Mouse (Mus musculus) left cerebral cortex, postnatal 10 days (tissue): ENCODE data around the gene Trip10. TPM values are rescaled to one million over a fixed set of nuclear protein-coding genes. Genes with fewer than 3 reads are reported as not detected.
A peak's percentile ranks its signal among the peaks of the same experiment; 100 is the strongest.

Experiments
- DNase-seq, 2 experiments: peaks; one replicate each; pipeline ENCODE4 v3.0.0; 2021 to 2022; ENCODE audit warnings: low spot score in 2 of 2, mixed read lengths in 1 of 2; ENCODE audit errors: extremely low spot score in 1 of 2
- intact Hi-C: fragments of 180-260 bp; cut with DNase I; formaldehyde crosslinking; loops from one replicate; pipeline ENCODE4 v1.15.1; 2025
- total RNA-seq, 2 experiments: library from RNA; stranded (reverse); gene quantifications; 2 replicates each; pipeline ENCODE4 v1.2.3; 2021

Trip10 gene
- total RNA-seq, 2 experiments from 2014 or later, result 4.6 to 6.7 TPM

DNA sequence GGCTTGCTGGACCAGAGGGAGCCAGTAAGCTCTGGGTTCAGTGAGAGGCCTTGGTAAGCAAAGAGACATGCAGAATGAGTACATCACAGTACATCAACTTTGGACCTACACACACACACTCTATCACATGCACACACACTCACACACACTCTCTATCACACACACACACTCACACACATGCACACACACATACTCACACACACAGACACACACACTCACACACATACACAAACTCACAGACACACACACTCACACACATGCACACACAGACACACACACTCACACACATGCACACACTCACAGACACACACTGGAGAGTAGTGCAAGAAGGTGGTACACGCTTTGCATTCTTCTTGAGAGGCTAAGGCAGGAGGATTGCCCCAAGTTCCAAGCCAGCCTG lies 17.1 kb upstream of the Trip10 start:
- no peak for DNase-seq
- intact Hi-C loops, result no loop called here

DNA sequence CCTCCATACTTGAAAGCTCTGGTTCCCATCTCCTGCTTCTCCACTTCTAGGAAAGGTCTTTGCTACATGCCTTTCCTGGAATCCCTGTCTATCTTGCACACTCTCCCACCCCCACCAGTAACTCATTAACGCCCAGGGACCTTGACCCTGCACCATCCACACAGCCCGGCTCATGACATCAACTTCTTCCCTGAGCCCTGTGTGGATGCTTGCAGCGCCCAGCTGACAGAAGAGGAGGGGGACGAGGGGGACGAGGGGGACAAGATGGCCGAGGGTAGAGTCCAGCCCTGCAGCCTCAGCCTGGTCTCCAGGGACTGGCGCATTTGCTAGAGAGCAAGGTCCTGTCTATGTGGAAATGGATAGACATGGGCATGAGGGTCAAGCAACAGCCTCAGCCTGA lies 16.2 kb upstream of the Trip10 start:
- intact Hi-C loops, result no loop called here
- DNase-seq, result no peak

DNA sequence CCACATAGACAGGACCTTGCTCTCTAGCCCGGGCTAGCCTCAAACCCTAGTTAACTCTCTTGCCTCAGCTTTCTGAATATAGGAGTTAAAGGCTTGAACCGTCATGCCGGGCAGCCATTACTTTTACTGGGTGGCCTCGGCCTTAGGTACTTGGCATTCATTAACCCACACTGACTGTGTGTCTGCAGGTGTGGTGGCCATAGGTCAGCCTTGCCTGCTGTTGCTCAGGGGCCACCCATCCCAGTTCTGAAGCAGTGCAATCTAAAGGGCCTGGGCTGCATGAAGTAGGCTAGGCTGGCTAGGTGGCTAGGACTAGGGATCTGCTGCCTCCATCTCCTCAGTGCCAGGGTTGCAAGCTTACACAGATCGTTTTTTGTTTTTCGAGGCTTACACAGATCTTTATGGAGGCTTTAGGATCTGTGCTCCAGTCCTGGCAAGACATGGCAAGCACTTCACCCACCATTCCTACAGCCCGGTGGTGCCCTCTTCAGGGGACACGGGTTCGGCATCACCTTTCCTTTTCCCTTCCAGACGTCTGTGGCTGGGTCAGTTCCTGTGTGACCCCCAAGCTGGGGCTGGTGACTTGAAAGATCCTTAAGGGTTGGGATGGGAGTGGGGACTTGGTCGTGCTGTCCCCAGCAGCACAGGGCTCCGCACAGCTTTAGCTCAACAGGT lies 14.9 kb upstream of the Trip10 start:
- intact Hi-C loops, result no loop called here

DNA sequence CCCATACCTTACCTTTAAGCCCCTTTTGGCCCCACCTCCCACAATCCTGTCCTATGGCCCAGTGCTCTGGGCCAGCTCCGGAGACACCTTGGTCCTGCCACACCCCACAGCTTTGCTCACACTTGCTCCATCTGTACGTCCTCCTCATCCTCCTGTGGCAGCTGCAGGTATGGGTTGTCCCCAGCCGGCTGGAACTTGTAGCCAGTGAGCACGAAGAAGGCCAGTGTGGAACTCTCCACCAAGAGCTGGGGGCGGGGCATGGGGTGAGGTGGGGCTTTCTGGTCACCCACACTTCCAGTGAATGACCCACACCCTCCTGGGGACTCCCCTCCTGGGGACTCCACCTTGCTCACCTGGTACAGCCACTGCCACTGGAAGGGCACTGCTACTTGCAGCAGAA lies 13.5 kb upstream of the Trip10 start:
- intact Hi-C loops, result no loop called here
- DNase-seq, result no peak

More for the DNA sequence above, 14.9 kb upstream of the Trip10 start:
- no peak for DNase-seq

DNA sequence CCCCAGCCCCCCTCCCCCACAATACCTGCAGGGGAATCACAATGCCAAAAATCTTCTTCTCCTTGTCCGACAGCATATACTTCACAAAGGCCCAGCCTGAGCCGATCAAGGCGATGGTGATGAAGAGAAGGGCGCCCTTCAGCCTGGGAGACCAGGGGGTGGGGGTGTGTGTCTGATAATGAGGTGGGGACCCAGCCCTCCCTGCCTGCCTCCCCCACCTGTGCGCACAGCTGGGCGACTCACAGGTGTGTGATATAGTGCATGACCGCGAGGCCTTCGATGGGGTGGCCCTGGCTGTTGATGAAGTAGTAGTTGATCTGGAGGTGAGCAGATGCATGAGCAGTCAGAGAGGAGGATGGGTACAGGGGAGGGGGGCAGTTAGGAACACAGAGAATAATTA lies 12.1 kb upstream of the Trip10 start:
- DNase-seq, result no peak
- intact Hi-C loops, result no loop called here

DNA sequence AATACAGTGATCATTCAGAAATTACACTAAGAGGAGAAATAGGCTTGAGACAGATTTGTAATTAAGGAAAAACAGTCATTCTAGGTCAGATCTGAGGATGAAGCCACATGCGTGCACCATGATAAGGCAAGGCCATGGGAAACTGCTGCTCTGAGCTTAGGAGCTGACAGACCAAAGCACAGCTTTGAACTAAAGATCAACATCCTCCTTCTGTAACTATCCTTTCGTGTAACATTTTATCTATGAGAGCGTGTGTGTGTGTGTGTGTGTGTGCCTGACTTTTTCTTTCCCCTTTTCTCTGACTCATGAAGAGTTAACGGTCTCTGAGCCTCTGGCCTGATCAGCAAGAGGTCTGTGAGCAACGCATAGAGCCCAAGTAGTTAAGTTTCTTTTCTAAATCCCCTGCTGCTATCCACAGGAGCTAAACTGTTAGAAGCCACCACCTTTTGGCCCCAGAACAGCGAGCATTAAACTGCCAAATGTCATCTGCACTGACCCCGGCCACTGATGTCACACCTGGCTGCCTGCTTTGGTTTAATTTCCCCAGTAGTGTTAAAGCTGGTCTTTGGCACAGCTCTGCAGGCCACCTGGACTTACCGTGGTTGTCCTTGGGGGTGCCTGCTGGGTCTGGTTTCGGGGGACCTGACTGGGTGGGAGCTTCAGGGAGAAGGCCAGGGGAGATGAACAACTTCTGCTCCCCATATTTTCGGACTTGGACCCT lies 5.4 kb upstream of the Trip10 start:
- intact Hi-C loops, result no loop called here
- peak in 1 of 2 experiments; percentile 15 for DNase-seq

DNA sequence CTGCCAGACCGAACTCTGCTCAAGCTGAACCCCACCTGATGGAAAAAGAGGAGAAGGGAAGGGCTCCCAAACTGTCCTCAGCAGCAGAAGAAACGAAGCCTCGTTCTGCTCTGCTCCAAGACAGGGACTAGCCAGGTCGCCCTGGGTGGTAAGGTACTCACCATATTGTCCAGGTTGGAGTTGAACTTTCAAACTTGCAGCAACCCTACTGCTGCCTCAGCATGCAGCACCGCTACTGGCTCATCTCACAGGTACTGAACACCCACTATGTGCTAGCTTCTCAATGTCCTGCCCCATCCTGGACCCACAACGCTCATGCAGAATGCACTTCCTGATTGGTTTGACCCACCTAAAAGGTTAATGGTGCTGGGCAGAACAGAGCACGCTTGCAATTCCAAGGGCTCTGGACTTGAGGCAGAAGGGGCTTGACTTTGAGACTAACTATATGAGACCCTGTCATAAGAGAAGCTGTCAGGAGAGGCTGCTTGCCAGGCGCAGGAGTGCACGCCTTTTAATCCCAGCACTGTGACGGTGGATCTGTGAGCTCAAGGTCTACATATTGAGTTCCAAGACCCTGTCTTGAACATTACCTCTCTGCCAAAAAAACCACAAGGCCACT lies 3.8 kb upstream of the Trip10 start:
- intact Hi-C loops, result no loop called here
- DNase-seq, result peak in 1 of 2 experiments; percentile 13

DNA sequence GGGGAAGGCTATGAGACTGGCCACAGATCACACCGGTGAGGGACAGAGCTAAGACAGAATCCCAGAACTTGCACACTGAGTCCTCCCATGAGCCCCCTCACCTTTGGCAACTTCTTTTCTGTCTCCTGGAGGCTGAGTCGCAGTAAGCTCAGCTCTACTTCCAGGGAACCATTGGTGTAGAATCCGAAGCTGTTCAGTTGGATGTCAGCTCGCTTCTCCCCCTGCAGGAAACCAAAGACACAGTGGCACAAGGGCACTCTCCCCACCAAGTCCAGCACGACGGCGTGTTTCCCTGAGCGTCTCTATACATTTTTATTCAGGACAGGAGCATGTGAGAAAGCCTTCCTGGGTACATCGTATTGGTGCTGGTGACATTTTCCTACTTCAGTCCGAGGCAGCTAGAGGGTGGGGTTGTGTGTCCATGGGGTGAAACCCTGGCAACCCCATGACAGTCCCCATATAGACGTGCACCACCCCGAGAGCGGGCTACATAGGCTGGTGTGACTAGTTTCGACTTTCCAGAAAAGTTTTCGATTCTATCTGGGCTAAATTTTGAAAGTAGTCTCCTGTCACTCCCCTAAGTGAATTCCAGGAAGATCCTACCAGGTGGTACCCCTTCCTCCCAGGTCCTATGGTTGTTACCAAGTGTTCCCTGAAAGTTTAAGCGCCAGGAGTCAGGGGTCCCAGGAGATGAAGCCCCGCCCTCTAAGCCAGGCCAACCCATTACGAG lies 2.4 kb upstream of the Trip10 start:
- peak in 1 of 2 experiments; percentile 19 for DNase-seq
- intact Hi-C loops, result no loop called here

DNA sequence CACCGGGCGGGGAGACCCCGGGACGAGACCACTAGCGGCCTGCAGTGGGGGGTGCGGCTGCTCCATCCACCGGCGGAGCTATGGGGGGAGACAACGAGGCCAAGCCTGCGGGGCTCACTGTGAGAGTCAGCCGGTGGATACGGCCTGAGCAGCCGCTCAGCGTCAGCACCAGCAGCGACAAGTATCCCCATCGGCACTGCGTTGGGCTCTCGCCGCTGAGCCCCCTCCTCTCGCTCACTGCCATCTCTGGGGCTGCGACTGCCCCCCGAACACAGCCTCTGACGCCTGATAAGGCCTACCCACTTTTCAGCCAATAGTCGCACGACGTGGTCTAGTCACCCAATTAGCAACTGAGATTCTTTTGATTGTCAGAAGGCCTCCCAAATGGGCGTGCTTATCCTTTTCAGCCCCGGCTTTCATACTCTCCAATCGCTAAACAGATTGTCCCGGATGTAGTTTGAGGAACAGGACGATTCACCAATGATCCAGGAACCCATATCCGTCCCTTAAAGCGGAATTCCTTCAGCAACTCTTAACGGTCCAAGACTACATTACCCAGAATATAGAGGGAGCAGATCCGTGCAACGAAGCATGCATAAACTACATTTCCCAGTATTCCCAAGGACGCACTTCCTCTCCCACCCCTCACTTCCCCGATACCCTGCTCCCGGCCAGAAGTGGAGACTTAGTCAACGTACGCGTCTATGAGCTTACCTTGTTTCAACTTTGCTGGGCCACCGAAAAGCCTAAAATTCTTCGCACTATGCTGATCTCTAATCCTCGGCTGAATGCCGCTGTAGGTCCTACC lies 1.7 kb upstream of the Trip10 start:
- peak; percentile 93 to 99 for DNase-seq
- intact Hi-C loops, result no loop called here

DNA sequence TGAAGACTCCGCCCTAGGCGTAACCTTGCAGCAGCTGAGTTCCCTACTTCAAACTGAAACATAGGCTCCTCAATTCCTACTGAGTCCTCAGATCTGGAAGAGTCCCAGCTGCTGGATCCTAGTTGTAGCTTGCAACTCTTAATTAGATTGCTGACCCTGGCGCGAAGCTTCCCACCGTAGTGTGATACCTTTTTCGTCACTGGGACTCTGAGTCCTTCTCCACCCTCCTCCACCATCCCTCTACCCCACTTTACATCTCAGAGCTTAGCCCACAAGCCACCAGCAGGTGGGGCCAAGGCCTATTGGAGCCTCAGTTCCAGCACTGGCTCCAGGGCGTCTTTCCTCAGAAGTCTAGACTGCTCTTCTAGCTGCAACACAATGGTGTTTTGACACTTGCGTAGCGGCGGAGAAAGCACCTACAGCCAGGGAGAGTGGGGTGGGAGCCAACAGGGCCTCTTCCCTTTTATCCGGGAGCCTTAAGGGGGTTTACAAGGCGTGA lies 1.0 kb upstream of the Trip10 start, which contains the start of gene Gpr108:
Gpr108 (minus strand) TSS at position 246 of the 499 bp plus-strand sequence.
- DNase-seq, result peak; percentile 82 to 91
- intact Hi-C loops, result no loop called here

DNA sequence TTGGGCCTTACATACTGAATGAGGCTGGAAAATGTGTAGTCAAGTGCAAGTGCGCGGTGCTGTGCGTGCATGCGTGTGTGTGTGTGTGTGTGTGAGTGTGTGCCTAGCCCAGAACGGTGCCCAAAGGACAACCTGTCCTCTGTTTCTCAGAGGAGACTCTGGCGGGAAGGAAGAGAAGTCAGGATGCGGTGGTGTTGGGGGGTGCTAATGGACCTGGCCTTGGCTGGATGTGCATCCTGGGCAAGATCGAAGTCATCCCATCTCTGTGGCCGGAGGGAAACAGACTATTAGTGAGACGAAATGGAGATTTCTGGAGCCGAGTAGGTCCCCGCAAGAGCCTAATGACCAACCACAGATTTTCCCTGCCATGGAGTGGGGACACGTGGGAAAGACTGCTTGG lies 484 bp upstream of the Trip10 start:
- intact Hi-C loops, result loop anchor here (1.0 kb wide), 1 partner anchor 87 kb away; no protein-coding TSS in a partner anchor
- no peak for DNase-seq

DNA sequence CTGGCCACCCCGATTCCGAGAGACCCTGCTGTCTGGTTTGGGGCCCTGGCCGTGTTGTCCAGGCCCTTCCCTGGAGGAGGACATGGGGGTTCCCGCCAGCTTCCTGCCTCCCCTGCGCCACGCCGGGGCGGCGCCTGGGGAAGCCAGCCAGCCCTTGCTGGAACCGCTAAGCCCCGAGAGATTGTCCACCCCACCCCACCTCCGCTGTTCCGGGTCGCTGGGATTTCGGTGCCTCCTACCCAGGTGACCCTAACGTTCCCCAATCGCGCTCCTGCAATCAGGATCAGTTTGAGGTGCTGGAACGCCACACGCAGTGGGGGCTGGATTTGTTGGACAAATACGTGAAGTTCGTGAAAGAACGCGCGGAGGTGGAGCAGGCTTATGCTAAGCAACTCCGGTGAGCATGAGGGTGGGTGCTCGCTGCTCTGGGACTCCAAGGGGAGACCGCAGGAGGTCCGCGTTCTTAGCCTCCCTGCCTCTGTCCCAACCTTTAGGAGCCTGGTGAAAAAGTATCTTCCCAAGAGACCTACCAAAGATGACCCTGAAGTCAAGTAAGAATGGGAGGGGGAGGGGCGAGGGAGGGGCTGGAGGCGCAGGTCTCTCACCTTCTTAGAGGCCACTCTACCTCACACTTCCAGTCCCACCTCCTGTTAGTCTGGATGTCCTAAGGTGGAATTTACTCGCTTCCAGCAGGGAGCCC lies 1.4 kb downstream of the Trip10 start:
- intact Hi-C loops, result no loop called here
- DNase-seq, result peak in 1 of 2 experiments; percentile 57

DNA sequence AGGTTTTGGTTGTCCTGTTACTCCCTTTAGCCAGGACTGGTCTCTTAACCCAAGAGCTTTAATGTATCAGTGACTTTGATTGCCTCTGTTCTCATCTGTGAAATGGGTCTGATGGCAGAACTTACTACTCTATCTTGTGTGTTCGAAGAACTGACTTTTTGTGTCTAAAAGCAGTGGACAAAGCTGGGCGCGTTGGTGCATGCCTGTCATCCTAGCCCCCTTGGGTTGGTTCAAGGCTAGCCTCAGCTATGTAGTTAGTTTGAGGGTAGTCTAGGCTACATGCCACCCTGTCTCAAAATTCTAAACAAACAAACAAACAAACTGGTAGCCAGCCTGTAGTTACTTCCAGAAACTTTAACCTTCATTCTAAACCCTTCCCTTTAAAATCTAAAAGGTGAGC lies 2.2 kb downstream of the Trip10 start:
- DNase-seq, result peak in 1 of 2 experiments; percentile 8
- intact Hi-C loops, result no loop called here

DNA sequence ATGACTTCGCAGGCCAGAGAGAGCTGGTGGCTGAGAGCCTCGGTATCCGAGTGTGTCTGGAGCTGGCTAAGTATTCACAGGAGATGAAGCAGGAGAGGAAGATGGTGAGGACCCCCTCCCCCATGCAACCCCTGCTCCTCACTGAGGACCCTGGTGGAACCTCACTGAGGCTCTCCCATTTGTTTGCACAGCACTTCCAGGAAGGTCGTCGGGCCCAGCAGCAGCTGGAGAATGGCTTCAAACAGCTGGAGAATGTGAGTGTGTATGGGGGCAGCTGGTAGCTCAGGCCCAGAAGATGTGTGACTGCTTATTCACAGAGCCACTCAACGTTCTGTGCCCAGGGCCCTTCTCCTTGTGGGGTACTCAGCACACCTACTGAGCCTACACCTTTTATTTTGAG lies 4.1 kb downstream of the Trip10 start:
- DNase-seq, result no peak
- intact Hi-C loops, result no loop called here

DNA sequence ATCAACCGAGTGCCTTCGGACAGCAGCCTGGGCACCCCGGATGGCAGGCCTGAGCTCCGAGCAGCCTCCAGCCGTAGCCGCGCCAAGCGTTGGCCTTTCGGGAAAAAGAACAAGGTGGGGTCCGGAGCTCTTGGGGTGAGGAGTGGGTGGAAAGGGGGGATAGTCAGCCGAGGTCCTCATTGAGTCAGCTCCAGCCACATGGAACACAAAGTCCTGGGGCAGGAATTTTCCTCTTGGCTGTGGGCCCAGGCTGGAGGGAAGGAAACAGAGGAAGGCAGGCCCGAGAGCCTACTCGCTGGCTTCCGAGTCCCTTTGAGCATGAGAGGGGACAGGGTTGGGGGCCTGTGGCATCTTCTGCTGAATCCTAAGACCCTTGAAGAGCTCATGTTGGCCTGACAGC lies 6.1 kb downstream of the Trip10 start:
- DNase-seq, result peak in 1 of 2 experiments; percentile 34
- intact Hi-C loops, result no loop called here

DNA sequence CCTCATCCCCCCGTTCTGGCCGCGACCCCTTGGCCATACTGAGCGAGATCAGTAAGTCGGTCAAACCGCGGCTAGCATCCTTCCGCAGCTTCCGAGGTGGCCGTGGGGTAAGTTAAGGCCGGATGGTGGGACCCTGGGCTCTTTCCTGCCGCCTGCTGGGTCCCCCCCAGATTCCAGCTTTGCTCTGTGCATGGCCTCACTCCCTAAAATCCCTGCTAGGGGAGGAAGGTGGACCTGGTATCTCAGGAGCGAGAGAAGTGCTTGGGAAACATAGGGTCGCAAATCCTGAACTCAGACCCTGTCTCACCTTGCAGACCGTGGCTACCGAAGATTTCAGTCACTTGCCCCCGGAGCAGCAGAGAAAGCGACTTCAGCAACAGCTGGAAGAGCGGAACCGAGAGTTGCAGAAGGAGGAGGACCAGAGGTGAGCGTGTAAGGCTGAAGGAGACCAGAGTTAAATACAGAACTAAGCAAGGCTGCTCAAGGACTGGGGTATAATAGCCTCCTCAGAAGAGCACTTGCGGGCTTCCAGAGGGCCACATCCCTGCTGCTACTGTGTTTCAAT lies 7.7 kb downstream of the Trip10 start:
- DNase-seq, result peak in 1 of 2 experiments; percentile 27
- intact Hi-C loops, result no loop called here

DNA sequence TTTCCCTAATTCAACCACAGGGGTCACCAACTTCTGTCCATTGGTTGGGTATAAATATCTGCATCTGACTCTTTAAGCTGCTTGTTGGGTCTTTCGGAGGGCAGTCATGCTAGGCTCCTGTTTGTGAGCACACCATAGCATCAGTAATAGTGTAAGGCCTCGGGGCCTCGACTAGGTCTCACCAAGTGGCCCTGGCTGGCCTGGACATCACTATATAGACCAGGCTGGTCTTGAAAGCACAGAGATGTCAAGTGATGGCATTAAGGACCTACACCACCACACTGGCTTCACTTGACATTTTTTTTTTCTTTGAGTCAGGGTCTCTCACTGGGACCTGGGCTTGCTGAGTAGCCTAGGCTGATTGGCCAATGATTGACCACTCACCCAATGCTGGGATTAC lies 8.9 kb downstream of the Trip10 start:
- peak in 1 of 2 experiments; percentile 5 for DNase-seq
- intact Hi-C loops, result no loop called here
